Mouse (Mus musculus) ES-E14 (cell line): ENCODE results near the gene Hdac9.

Source experiments
- CHD2 ChIP-seq: IDR thresholded peaks from 2 replicates; pipeline ENCODE4 v1.6.1; 2014; ENCODE audit warnings: mild to moderate bottlenecking, low read depth, low read length, inconsistent platforms
- HCFC1 ChIP-seq: IDR thresholded peaks from 2 replicates; pipeline ENCODE4 v1.6.1; 2012; ENCODE audit warnings: low read length, inconsistent platforms, borderline replicate concordance; ENCODE audit not compliant: insufficient read depth
- MAFK ChIP-seq: IDR thresholded peaks from 2 replicates; pipeline ENCODE4 v1.6.1; 2014; ENCODE audit warnings: mild to moderate bottlenecking, low read depth, low read length, inconsistent platforms; ENCODE audit not compliant: insufficient read depth
- ZC3H11A ChIP-seq: IDR thresholded peaks from 2 replicates; pipeline ENCODE4 v1.6.1; 2012; ENCODE audit warnings: low read depth, mild to moderate bottlenecking, inconsistent platforms, low read length, borderline replicate concordance
- ZNF384 ChIP-seq: IDR thresholded peaks from 2 replicates; pipeline ENCODE4 v1.6.1; 2012; ENCODE audit warnings: low read depth, low read length, inconsistent platforms

DNA sequence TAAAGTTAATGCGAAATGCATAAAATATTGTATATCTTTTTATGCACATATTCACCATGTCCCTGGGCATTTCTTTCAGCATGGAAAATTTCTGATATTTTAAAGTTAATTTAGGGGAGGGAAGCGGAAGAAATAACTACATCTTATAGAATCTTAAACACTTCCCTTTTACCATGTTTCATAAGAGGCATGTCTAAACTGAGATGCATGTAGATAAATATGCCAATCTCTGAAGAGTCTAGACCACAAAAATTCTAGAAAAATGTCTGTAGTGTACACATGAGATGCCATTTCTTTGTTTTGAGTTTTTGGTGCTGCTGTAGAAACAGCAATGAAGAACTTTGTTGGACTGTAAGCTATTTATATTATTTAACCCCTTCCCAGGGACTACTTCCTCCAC lies 192.6 kb downstream of the Hdac9 start:
- no peak for TF ChIP-seq HCFC1
- TF ChIP-seq MAFK = no peak
- no peak for TF ChIP-seq CHD2
- no peak for TF ChIP-seq ZC3H11A
- no peak for TF ChIP-seq ZNF384
